Mouse (Mus musculus) 3134 (cell line): ENCODE measurements around the gene Slc29a2.
A peak's percentile ranks its signal among the peaks of the same experiment; 100 is the strongest.

Experiments used
- DNase-seq: peaks from one replicate; pipeline ENCODE4 v3.0.0-alpha.2; 2011; ENCODE audit warnings: low spot score; ENCODE audit not compliant: insufficient read length; ENCODE audit errors: extremely low read depth

The Slc29a2 gene

GRCm38 (mm10) chr19:5026111-5026510 lies 2.5 kb downstream of the Slc29a2 start:
- no peak for DNase-seq

GRCm38 (mm10) chr19:5032686-5033085 lies 9.0 kb downstream of the Slc29a2 start:
- DNase-seq: no peak

- DNase-seq: no peak
These were observed 12.9 kb downstream of the Slc29a2 start for GRCm38 (mm10) chr19:5036577-5036976.

GRCm38 (mm10) chr19:5037678-5038571 lies 14.3 kb downstream of the Slc29a2 start:
- DNase-seq: peak; percentile 78

GRCm38 (mm10) chr19:5038709-5039156 lies 15.1 kb downstream of the Slc29a2 start, which contains the start of the genes B4gat1 and AC124502.3:
Gene B4gat1, plus strand, starts transcription at chr19:5038826.
Gene AC124502.3, plus strand, starts transcription at chr19:5038891.
- DNase-seq: peak; percentile 92

GRCm38 (mm10) chr19:5039301-5040114 lies 15.8 kb downstream of the Slc29a2 start:
- no peak for DNase-seq

- peak; percentile 86 for DNase-seq
These were observed 17.3 kb downstream of the Slc29a2 start, which contains the start of gene Brms1 for GRCm38 (mm10) chr19:5040862-5041523. Gene Brms1, plus strand, starts transcription at chr19:5041354.

- no peak for DNase-seq
These were observed 17.9 kb downstream of the Slc29a2 start for GRCm38 (mm10) chr19:5041588-5041987.

GRCm38 (mm10) chr19:5045531-5045930 lies 21.9 kb downstream of the Slc29a2 start:
- peak; percentile 46 for DNase-seq

GRCm38 (mm10) chr19:5048138-5049056 lies 24.7 kb downstream of the Slc29a2 start:
- no peak for DNase-seq

GRCm38 (mm10) chr19:5049325-5049724 lies 25.7 kb downstream of the Slc29a2 start:
- DNase-seq: no peak

- DNase-seq: peak; percentile 98
These were observed 26.6 kb downstream of the Slc29a2 start, which contains the start of gene Rin1 for GRCm38 (mm10) chr19:5050047-5050905. Gene Rin1, plus strand, starts transcription at chr19:5050481.

GRCm38 (mm10) chr19:5051031-5051430 lies 27.4 kb downstream of the Slc29a2 start:
- DNase-seq: no peak

GRCm38 (mm10) chr19:5051515-5051914 lies 27.9 kb downstream of the Slc29a2 start:
- DNase-seq: peak; percentile 34

GRCm38 (mm10) chr19:5052166-5052822 lies 28.6 kb downstream of the Slc29a2 start:
- DNase-seq: peak; percentile 51

- no peak for DNase-seq
These were observed 29.2 kb downstream of the Slc29a2 start for GRCm38 (mm10) chr19:5052853-5053252.

GRCm38 (mm10) chr19:5053909-5054308 lies 30.2 kb downstream of the Slc29a2 start:
- DNase-seq: peak; percentile 83

- no peak for DNase-seq
These were observed 32.6 kb downstream of the Slc29a2 start for GRCm38 (mm10) chr19:5056251-5056650.
